Mouse (Mus musculus) bone marrow, adult 2 months (tissue): ENCODE results near the gene Klhl34. TPM values are rescaled to one million over a fixed set of nuclear protein-coding genes. Genes with fewer than 3 reads are reported as not detected.

ENCODE experiments used
- H3K27ac ChIP-seq: fragments of 200-500 bp; 2 replicates; pipeline ENCODE4 v1.5.1; 2012; ENCODE audit warnings: low read depth, mild to moderate bottlenecking, control low read depth, inconsistent platforms, low read length; ENCODE audit not compliant: control insufficient read depth, poor library complexity, insufficient read depth
- H3K4me1 ChIP-seq: fragments of 200-500 bp; 2 replicates; pipeline ENCODE4 v1.6.1; 2011; ENCODE audit warnings: low read length; ENCODE audit not compliant: control insufficient read depth, insufficient read depth
- H3K4me3 ChIP-seq: fragments of 200-500 bp; replicated peaks from 2 replicates; pipeline ENCODE3; 2011; ENCODE audit warnings: mild to moderate bottlenecking, low read depth, low read length, control low read depth; ENCODE audit not compliant: control insufficient read depth
- CTCF ChIP-seq: fragments of 200-500 bp; IDR thresholded peaks from 2 replicates; pipeline ENCODE4 v1.5.1; 2011; ENCODE audit warnings: low read length, control low read depth; ENCODE audit not compliant: control insufficient read depth, insufficient read depth
- POLR2A ChIP-seq: fragments of 200-500 bp; IDR thresholded peaks from 2 replicates; pipeline ENCODE4 v1.6.1; 2011; ENCODE audit warnings: low read depth, mild to moderate bottlenecking, control low read depth, low read length, borderline replicate concordance; ENCODE audit not compliant: control insufficient read depth
- WGBS: fragments of 180-500 bp; shearing (Covaris S2); methylation state at CpG from one replicate; pipeline ENCODE4 v1.1.7; 2018; 5-methylcytosine and 5-hydroxymethylcytosine counted together
- polyA plus RNA-seq: library from polyadenylated mRNA; stranded (reverse); fragments of >200 nt; gene quantifications from 2 replicates; pipeline ENCODE4 v1.2.4, GENCODE M21; 2011; ENCODE audit warnings: low replicate concordance; ENCODE audit not compliant: missing spikeins, insufficient read depth, insufficient read length

Klhl34 gene
- polyA plus RNA-seq: not detected in 2 replicates

DNA sequence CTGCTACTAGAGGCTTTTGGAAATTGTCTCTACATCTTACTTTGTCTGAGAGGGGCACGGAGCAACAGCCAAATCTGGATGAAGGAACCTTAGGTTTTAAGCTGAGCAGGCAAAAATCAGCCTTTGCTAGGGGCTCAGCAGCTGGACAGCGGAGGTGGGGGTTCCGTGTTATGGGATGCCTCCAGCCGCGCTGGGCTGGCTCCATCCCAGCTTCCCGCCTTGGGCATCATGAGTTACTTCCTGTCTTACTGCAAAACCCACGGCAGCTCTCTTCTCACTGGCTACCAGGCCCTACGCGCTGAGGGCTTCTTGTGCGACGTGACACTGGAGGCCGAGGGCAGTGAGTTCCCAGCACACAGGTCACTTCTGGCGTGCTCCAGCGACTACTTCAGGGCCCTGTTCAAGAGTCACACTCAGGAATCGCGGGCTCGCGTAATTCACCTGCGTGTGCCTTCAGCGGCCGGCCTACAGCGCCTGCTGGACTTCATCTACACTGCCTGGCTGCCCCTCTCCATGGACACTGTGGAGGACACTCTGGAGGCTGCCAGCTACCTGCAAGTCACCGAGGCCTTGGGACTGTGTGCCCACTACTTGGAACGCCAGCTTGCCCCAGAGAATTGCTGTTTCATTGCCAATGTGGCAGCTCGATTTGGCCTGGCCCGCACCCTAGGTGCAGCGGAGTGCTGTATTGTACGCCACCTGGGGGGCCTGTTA lies at the start of gene Klhl34:
TSS of gene Klhl34 (plus strand) at position 229 of the 714 bp plus-strand sequence.
- no peaks in the 10 kb centered on the region for H3K4me1 ChIP-seq
- WGBS: 58% methylated on average over 26 of the region's 28 CpGs
- TF ChIP-seq CTCF: no peak
- no peak for TF ChIP-seq POLR2A
- H3K27ac ChIP-seq: no peak within 1 kb of the TSS
- H3K4me3 ChIP-seq: no peak within 1 kb of the TSS

DNA sequence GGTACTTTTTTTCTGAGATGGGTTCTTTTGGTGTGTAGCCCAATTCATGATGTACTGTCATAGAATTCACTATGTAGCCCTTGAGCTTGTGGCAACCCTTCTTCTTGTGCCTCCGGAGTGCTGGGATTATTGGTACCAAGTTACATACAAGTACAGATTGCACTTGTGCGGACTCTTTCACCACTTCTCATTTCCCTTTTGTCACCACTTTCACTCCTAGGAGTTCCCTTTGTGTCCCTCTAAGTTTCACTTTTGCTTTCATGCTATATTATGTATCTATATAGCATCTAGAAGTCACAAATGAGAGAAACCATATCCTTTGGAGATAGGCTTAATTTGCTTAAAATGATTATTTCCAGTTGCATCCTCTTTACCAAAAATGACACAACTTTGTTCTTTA lies 16.6 kb upstream of the Klhl34 start:
- no peak overlapping the region for H3K4me3 ChIP-seq
- TF ChIP-seq POLR2A (no peak), CTCF (no peak)
- 30% methylated on average over 2 of the region's 2 CpGs for WGBS

DNA sequence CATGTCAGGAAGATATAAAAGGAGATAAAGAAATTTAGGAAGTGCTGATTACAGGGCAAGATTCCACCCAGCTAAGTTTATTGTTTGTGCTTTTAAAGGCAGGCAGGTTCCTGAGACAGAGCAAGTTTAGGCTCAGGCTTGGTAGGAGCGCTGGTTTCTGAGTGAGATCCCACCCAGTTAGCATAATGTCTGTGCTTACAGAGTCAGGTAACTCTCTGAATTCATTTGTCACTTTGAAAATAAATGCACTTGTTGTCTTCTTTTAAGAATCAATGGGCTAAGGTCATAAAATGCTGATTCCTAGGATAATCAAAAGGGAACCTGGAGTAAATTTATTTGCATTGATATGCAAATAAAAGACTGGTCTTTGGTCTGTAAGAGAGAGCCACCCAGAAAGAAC lies 8.5 kb upstream of the Klhl34 start:
- Histone ChIP-seq H3K27ac (no peak overlapping the region), H3K4me1 (no peaks in the 10 kb centered on the region), H3K4me3 (no peak overlapping the region)
- WGBS: 67% methylated on average over 1 of the region's 1 CpGs
- TF ChIP-seq CTCF (no peak), POLR2A (no peak)

More for the DNA sequence above, 16.6 kb upstream of the Klhl34 start:
- H3K4me1 ChIP-seq: no peaks in the 10 kb centered on the region
- no peak overlapping the region for H3K27ac ChIP-seq

DNA sequence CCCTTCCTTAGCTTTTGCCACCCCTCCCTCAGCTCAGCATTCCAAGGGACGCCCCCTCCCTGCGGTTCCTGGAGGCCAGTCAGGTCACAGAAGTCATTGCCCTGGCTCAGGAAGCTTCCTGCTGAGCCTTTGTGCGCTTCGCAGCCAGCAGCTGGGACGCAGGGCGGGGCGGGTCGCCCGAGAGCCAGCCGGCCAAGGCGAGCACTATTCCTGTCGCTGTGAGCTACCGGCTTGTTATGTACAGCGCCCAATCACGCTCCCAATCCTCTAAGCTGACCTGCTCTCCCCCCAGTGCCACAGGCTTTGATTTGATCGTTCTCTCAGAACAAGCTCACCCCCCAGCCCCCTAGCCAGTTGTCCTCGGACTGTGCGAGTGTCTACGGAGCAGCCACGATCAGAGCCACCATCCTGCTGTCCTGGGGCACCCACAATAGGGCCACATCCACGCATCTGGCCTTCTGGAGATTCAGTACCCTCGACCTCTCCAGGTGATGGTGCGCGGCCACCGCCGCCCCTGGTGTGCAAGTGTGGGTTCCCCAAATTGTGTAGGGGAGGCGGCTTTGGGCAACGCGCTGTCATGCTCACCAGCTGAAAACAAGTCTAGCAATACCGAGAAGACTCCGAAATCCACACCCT lies 546 bp upstream of the Klhl34 start:
- H3K27ac ChIP-seq: no peak overlapping the region
- no peak overlapping the region for H3K4me3 ChIP-seq
- H3K4me1 ChIP-seq: no peaks in the 10 kb centered on the region
- 12% methylated on average over 31 of the region's 31 CpGs for WGBS
- TF ChIP-seq CTCF: no peak
- no peak for TF ChIP-seq POLR2A

DNA sequence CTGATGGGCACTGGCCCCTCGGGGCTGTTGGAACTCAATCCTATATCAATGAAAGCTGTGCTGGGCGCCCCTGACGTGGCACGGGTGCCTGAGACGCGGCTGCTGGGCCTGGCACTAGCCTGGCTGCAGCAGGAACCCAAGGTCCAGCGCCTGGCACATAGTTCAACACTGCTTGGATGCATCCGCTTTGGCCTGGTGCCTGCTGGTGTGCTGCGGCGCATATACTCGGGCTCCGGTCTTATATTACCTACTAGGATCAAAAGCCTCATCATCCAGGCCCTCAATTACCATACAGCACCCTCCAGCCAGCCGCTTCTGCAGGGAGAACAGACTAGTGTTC lies 656 bp downstream of the Klhl34 start:
- H3K4me3 ChIP-seq: no peak overlapping the region
- H3K27ac ChIP-seq: no peak overlapping the region
- TF ChIP-seq POLR2A (no peak), CTCF (no peak)
- H3K4me1 ChIP-seq: no peaks in the 10 kb centered on the region
- 84% methylated on average over 13 of the region's 13 CpGs for WGBS

DNA sequence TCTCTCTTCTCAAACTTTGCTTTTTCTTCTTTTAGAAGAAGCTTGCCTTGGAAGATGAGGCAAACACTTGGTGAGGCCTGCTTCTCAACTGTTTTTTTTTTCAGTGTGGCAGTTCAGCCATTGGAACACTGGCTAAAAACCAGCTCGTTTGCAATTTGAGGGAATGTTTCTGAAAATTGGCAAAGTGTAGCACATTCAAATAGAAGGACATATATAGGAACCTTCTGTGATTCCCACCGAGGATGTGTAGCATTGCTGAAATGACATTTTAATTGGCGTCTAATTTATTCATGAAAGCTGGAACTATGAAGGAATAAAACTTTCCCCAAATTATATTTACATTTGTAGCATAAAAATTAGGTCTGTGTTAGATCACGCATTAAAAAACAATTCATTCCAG lies 11.7 kb downstream of the Klhl34 start:
- H3K27ac ChIP-seq: no peak overlapping the region
- no peak for TF ChIP-seq POLR2A
- no peak for TF ChIP-seq CTCF
- WGBS: 81% methylated on average over 4 of the region's 4 CpGs
- no peaks in the 10 kb centered on the region for H3K4me1 ChIP-seq
- H3K4me3 ChIP-seq: no peak overlapping the region

Other genes starting within 250 kb of the Klhl34 start
- gene Yy2, start 249.4 kb upstream of the Klhl34 start, polyA plus RNA-seq: not detected in 2 replicates
- 3.5 and 6.1 TPM in 2 replicates for gene Mbtps2, start 219.7 kb upstream of the Klhl34 start, polyA plus RNA-seq
- not detected in 2 replicates for gene Smpx, start 119.5 kb upstream of the Klhl34 start, polyA plus RNA-seq
- not detected in 2 replicates for gene Cnksr2, start 224.9 kb downstream of the Klhl34 start, polyA plus RNA-seq